Mouse (Mus musculus) myocyte (in vitro differentiated cells): ENCODE results near the gene Ubxn6. TPM values are rescaled to one million over a fixed set of nuclear protein-coding genes. Genes with fewer than 3 reads are reported as not detected.
A peak's percentile ranks its signal among the peaks of the same experiment; 100 is the strongest.

Experiments
- H3K27me3 ChIP-seq: one replicate; pipeline ENCODE4 v1.6.1; 2011; ENCODE audit not compliant: control insufficient read depth, insufficient read depth, insufficient read length
- H3K36me3 ChIP-seq: one replicate; pipeline ENCODE4 v1.6.1; 2011; ENCODE audit not compliant: control insufficient read depth, insufficient read depth
- H3K4me2 ChIP-seq: one replicate; pipeline ENCODE4 v1.6.1; 2011; ENCODE audit warnings: low read depth, control low read depth
- H3K4me3 ChIP-seq: one replicate; pipeline ENCODE4 v1.5.1; 2011; ENCODE audit warnings: mild to moderate bottlenecking, control low read depth, moderate library complexity
- H3K79me2 ChIP-seq: one replicate; pipeline ENCODE4 v1.6.1; 2011; ENCODE audit not compliant: control insufficient read depth, insufficient read depth
- H3ac ChIP-seq: one replicate; pipeline ENCODE4 v1.6.1; 2011; ENCODE audit not compliant: control insufficient read depth, insufficient read length
- CEBPB ChIP-seq: IDR thresholded peaks from 2 replicates; pipeline ENCODE4 v1.6.1; 2011; ENCODE audit warnings: mild to moderate bottlenecking, moderate library complexity; ENCODE audit not compliant: poor library complexity, insufficient read depth, severe bottlenecking
- E2F4 ChIP-seq: IDR thresholded peaks from one replicate; pipeline ENCODE4 v1.6.1; 2011; ENCODE audit warnings: mild to moderate bottlenecking, control low read depth, moderate library complexity; ENCODE audit not compliant: insufficient read depth
- MAX ChIP-seq: IDR thresholded peaks from one replicate; pipeline ENCODE4 v1.6.1; 2011; ENCODE audit warnings: low read depth, mild to moderate bottlenecking, control low read depth
- MYOD1 ChIP-seq, 3 experiments: IDR thresholded peaks; one replicate each; pipeline ENCODE4 v1.6.1; 2011; ENCODE audit warnings: control low read depth in 2 of 3, low read depth in 2 of 3, mild to moderate bottlenecking in 2 of 3, moderate library complexity in 1 of 3; ENCODE audit not compliant: insufficient read length in 2 of 3, control insufficient read depth in 1 of 3
- MYOG ChIP-seq, 3 experiments: IDR thresholded peaks; one replicate each; pipeline ENCODE4 v1.6.1; 2011; ENCODE audit warnings: control low read depth in 2 of 3, low read depth in 2 of 3, mild to moderate bottlenecking in 2 of 3; ENCODE audit not compliant: insufficient read length in 2 of 3, control insufficient read depth in 1 of 3, insufficient read depth in 1 of 3
- POLR2A ChIP-seq: IDR thresholded peaks from one replicate; pipeline ENCODE4 v1.6.1; 2011; ENCODE audit warnings: low read depth, mild to moderate bottlenecking, control low read depth, moderate library complexity; ENCODE audit not compliant: insufficient read length
- POLR2AphosphoS2 ChIP-seq: IDR thresholded peaks from one replicate; pipeline ENCODE4 v1.6.1; 2011; ENCODE audit warnings: low read depth, control low read depth; ENCODE audit not compliant: insufficient read length
- REST ChIP-seq: IDR thresholded peaks from one replicate; pipeline ENCODE4 v1.6.1; 2011; ENCODE audit warnings: mild to moderate bottlenecking, control low read depth, moderate library complexity; ENCODE audit not compliant: insufficient read depth, insufficient read length
- SRF ChIP-seq: IDR thresholded peaks from one replicate; pipeline ENCODE4 v1.6.1; 2011; ENCODE audit warnings: low read depth; ENCODE audit not compliant: control insufficient read depth, insufficient read length
- TCF12 ChIP-seq: IDR thresholded peaks from one replicate; pipeline ENCODE4 v1.6.1; 2011; ENCODE audit warnings: mild to moderate bottlenecking, control low read depth; ENCODE audit not compliant: poor library complexity, insufficient read depth, severe bottlenecking
- TCF3 ChIP-seq: IDR thresholded peaks from one replicate; pipeline ENCODE4 v1.6.1; 2011; ENCODE audit warnings: low read depth, control low read depth; ENCODE audit not compliant: insufficient read length
- USF1 ChIP-seq: IDR thresholded peaks from one replicate; pipeline ENCODE4 v1.6.1; 2011; ENCODE audit warnings: low read depth, mild to moderate bottlenecking, control low read depth, moderate library complexity
- polyA plus RNA-seq: library from polyadenylated mRNA; unstranded; fragments of >200 nt; fragmentation: generic; extraction: Trizol; gene quantifications from one replicate; pipeline ENCODE4 v1.2.1, GENCODE M21; 2012; ENCODE audit warnings: missing spikeins

The Ubxn6 gene
- polyA plus RNA-seq, 1 experiment, result 54.3 TPM

DNA sequence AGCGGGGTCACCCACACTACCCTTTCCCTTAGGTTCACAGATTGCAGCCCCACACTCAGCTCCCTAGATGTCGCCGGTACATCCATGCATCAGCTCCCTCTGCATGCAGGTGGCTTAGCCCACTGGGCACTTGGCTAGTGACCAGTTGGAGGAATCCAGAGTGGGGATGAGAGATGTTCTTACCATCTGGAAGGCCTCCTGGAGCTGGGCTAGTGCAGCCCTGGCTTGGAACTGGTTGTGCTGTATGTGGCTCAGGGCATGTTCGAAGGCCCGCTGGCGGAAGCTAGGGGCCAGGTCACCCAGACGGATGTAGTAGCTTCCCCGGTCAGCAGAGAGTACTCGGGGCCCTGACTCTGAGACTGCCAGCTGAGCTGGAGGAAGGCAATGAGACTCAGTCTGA, 28.1 kb upstream of the Ubxn6 start:
- Histone ChIP-seq H3ac (no peak overlapping the region), H3K36me3 (peaks cover 3% of the 10 kb centered on the region), H3K4me2 (no peak overlapping the region), H3K27me3 (no peaks in the 10 kb centered on the region), H3K4me3 (no peak overlapping the region), H3K79me2 (no peaks in the 10 kb centered on the region)
- TF ChIP-seq TCF3 (no peak), CEBPB (no peak), E2F4 (no peak), REST (no peak), POLR2A (no peak), MYOD1 (IDR thresholded peaks at IDR 0.05; ENCODE audit: control insufficient read depth in 1 of 3, insufficient read length in 2 of 3, low read depth in 2 of 3) (no peak), USF1 (no peak), MAX (no peak), MYOG (IDR thresholded peaks at IDR 0.05; ENCODE audit: control insufficient read depth in 1 of 3, insufficient read depth in 1 of 3, insufficient read length in 2 of 3, low read depth in 2 of 3) (no peak), TCF12 (no peak), POLR2AphosphoS2 (no peak), SRF (no peak)

GRCm38 (mm10) chr17:56102158-56102557, 27.3 kb upstream of the Ubxn6 start:
- TF ChIP-seq POLR2AphosphoS2 (no peak), MAX (no peak), REST (no peak), TCF3 (no peak), MYOD1 (IDR thresholded peaks at IDR 0.05; ENCODE audit: control insufficient read depth in 1 of 3, insufficient read length in 2 of 3, low read depth in 2 of 3) (no peak), SRF (no peak), POLR2A (no peak), USF1 (no peak), MYOG (IDR thresholded peaks at IDR 0.05; ENCODE audit: control insufficient read depth in 1 of 3, insufficient read depth in 1 of 3, insufficient read length in 2 of 3, low read depth in 2 of 3) (no peak)
- Histone ChIP-seq H3K36me3 (peaks cover 3% of the 10 kb centered on the region), H3K4me2 (no peak overlapping the region), H3ac (no peak overlapping the region), H3K27me3 (no peaks in the 10 kb centered on the region), H3K4me3 (no peak overlapping the region), H3K79me2 (no peaks in the 10 kb centered on the region)

GRCm38 (mm10) chr17:56100811-56101210, 26.0 kb upstream of the Ubxn6 start:
- H3ac ChIP-seq, result no peak overlapping the region
- H3K27me3 ChIP-seq, result no peaks in the 10 kb centered on the region
- peaks cover 3% of the 10 kb centered on the region for H3K36me3 ChIP-seq
- H3K79me2 ChIP-seq, result no peaks in the 10 kb centered on the region
- TF ChIP-seq MYOD1 (IDR thresholded peaks at IDR 0.05; ENCODE audit: control insufficient read depth in 1 of 3, insufficient read length in 2 of 3, low read depth in 2 of 3) (peak in 1 of 3 experiments; percentile 4), REST (no peak)
- no peak overlapping the region for H3K4me3 ChIP-seq
- H3K4me2 ChIP-seq, result no peak overlapping the region

DNA sequence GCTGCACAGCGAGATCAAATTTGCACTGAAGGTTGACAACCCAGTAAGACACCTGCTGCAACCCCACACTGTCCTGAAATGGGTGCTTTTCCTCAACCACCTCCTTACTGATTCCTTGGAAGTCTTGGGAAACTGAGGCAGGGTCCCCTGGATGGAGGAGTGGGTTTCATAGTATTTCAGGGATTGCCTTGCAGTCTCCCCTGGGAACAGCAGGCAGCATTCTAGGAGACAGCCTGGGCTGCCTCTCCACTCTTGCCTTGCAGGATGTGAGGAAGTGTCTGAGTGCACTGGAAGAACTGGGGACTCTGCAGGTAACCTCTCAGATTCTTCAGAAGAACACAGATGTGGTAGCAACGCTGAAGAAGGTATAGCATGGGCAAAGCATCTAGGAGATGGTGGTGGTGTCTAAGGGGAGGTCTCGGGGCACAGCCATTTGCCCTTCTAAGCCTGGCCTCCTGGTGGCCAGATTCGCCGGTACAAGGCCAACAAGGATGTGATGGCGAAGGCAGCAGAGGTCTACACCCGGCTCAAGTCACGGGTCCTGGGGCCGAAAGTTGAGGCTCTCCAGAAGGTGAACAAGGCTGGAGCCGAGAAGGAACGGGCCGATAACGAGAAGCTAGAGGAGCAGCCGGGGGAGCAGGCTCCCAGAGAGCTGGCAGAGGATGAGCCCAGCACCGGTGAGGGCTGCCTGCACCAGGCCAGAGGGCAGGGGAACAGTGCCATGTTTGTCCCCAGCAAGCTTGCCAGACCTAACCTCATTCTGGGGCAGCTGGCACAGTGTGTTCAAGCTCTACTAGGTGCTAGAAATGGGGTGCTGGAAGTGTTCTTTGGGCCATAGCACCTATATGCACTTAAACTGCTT, 24.1 kb upstream of the Ubxn6 start:
- H3K4me3 ChIP-seq, result no peak overlapping the region
- H3K36me3 ChIP-seq, result peaks cover 3% of the 10 kb centered on the region
- H3ac ChIP-seq, result no peak overlapping the region
- TF ChIP-seq MYOD1 (IDR thresholded peaks at IDR 0.05; ENCODE audit: control insufficient read depth in 1 of 3, insufficient read length in 2 of 3, low read depth in 2 of 3) (no peak), TCF3 (no peak), POLR2AphosphoS2 (no peak), SRF (no peak), MAX (no peak), POLR2A (no peak), CEBPB (no peak), REST (no peak), MYOG (IDR thresholded peaks at IDR 0.05; ENCODE audit: control insufficient read depth in 1 of 3, insufficient read depth in 1 of 3, insufficient read length in 2 of 3, low read depth in 2 of 3) (no peak), TCF12 (no peak), USF1 (no peak), E2F4 (no peak)
- H3K4me2 ChIP-seq, result no peak overlapping the region
- H3K27me3 ChIP-seq, result no peaks in the 10 kb centered on the region
- H3K79me2 ChIP-seq, result no peaks in the 10 kb centered on the region

GRCm38 (mm10) chr17:56098180-56098579, 23.4 kb upstream of the Ubxn6 start:
- Histone ChIP-seq H3K79me2 (no peaks in the 10 kb centered on the region), H3K4me2 (no peak overlapping the region), H3ac (no peak overlapping the region), H3K36me3 (peaks cover 3% of the 10 kb centered on the region), H3K27me3 (no peaks in the 10 kb centered on the region), H3K4me3 (no peak overlapping the region)
- TF ChIP-seq E2F4 (no peak), MYOG (IDR thresholded peaks at IDR 0.05; ENCODE audit: control insufficient read depth in 1 of 3, insufficient read depth in 1 of 3, insufficient read length in 2 of 3, low read depth in 2 of 3) (no peak), CEBPB (no peak), POLR2AphosphoS2 (no peak), TCF3 (no peak), MAX (no peak), SRF (no peak), USF1 (no peak), POLR2A (no peak), MYOD1 (IDR thresholded peaks at IDR 0.05; ENCODE audit: control insufficient read depth in 1 of 3, insufficient read length in 2 of 3, low read depth in 2 of 3) (no peak)
